Mouse (Mus musculus): ENCODE results near the gene Scn4a. TPM values are rescaled to one million over a fixed set of nuclear protein-coding genes. Genes with fewer than 3 reads are reported as not detected.
A peak's percentile ranks its signal among the peaks of the same experiment; 100 is the strongest.

Gene Scn4a
- total and polyA plus RNA-seq, 3 experiments: 11.9 to 22.8 (median 22.1) TPM

DNA sequence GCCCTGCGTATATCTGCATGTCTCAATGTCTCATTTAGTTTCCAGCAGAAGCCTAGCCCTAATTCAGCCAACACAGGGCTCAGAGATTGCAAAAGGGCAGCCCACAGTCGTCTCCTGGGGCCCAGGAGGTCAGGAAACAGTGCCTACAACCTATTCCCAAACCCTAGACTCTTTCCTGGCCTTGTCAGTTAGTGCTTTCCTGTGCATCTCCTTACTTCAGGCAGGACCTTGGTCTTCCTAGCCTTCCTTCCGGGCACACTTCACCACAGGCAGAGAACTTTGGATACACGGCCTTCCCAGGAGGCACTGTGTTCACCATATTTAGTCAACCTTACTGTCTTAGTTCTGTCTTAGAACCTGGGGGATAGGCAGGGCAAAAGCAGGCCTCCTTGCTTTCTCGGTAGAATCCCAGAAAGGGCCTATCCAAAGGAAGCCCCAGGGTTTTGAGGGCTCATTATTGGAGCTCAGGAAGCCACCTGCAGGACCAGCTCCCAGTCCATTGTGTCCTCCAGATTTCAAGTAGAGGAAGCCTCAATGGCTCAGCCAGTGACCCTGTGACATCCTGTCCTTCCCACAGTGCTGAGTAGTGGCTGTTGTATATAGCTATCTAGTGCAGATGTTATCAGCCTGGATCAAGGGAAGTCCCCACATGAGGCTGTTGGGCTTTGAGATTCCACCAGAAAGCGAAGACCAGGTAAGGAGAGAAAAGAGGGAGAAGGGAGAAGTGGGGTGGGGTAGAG is 30.1 kb upstream of the Scn4a start:
- 47% methylated on average over 6 of the region's 6 CpGs for WGBS
- H3K4me3 ChIP-seq: no peak overlapping the region
- no peak overlapping the region for H3K9ac ChIP-seq (ENCODE audit: low read depth, low read length)
- TF ChIP-seq POLR2A (IDR thresholded peaks at IDR 0.05; ENCODE audit: insufficient read depth, low read depth, low read length) (0 out of 2 replicates have a peak, but pooled peaks have one; percentile 42), CTCF (IDR thresholded peaks at IDR 0.05) (no peak), EP300 (IDR thresholded peaks at IDR 0.05; ENCODE audit: insufficient read depth, low read depth, low read length) (0 out of 2 replicates have a peak, but pooled peaks have one; percentile 42)
- H3K4me1 ChIP-seq (ENCODE audit: control insufficient read depth, insufficient read depth, low read length): peaks cover 25% of the 10 kb centered on the region
- H3K27ac ChIP-seq: peak overlapping the region; percentile 91
- H3K27me3 ChIP-seq (ENCODE audit: control insufficient read depth, insufficient read depth, low read length): no peaks in the 10 kb centered on the region
- no peaks in the 10 kb centered on the region; the same call in 1 of the 2 replicates for H3K79me2 ChIP-seq (replicated peaks; ENCODE audit: control insufficient read depth, insufficient read depth, low read length)
- DNase-seq: no peak
- H3K36me3 ChIP-seq (ENCODE audit: control insufficient read depth, insufficient read depth, low read length): no peaks in the 10 kb centered on the region
- intact Hi-C loops (cut with DNase I): loop anchor here (10.0 kb wide), 1 partner anchor 438 kb away; no protein-coding TSS in a partner anchor

GRCm38 (mm10) chr11:106382424-106382823 is 29.3 kb upstream of the Scn4a start:
- Histone ChIP-seq H3K79me2 (replicated peaks; ENCODE audit: control insufficient read depth, insufficient read depth, low read length) (no peaks in the 10 kb centered on the region; the same call in 1 of the 2 replicates), H3K4me3 (peak overlapping the region; percentile 56), H3K4me1 (ENCODE audit: control insufficient read depth, insufficient read depth, low read length) (peaks cover 19% of the 10 kb centered on the region), H3K27me3 (ENCODE audit: control insufficient read depth, insufficient read depth, low read length) (no peaks in the 10 kb centered on the region), H3K27ac (peak overlapping the region; percentile 91), H3K9ac (ENCODE audit: low read depth, low read length) (peak overlapping the region; percentile 55), H3K36me3 (ENCODE audit: control insufficient read depth, insufficient read depth, low read length) (no peaks in the 10 kb centered on the region)
- TF ChIP-seq POLR2A (IDR thresholded peaks at IDR 0.05; ENCODE audit: insufficient read depth, low read depth, low read length) (peak; percentile 78), CTCF (IDR thresholded peaks at IDR 0.05) (no peak), EP300 (IDR thresholded peaks at IDR 0.05; ENCODE audit: insufficient read depth, low read depth, low read length) (peak; percentile 95)
- WGBS: 32% methylated on average over 5 of the region's 5 CpGs
- DNase-seq: peak; percentile 57 to 71
- intact Hi-C loops (cut with DNase I): loop anchor here (1.0 to 10.0 kb wide), 2 partner anchors 9 to 438 kb away; no protein-coding TSS in a partner anchor

DNA sequence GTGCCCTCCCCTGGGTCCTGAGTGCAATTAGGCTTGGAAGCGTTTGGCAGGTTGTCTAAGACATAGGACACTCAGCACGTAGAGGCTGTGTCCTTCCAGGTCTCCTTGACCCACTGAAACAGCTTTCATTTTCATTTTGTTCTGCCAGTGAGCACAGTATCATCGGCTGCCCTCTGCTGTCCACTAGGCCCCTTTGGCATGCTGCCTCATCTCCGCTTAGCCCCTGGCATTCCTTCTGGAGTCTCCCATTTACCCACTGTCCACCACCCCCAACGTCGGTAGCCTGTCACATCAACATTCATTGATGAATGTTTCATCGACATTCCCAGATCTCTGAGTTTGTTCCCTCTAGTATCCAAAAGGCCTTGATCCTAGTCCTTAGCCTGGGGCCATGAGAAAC is 28.8 kb upstream of the Scn4a start:
- Histone ChIP-seq H3K36me3 (ENCODE audit: control insufficient read depth, insufficient read depth, low read length) (no peaks in the 10 kb centered on the region; the same call in 1 of the 2 replicates), H3K9ac (ENCODE audit: low read depth, low read length) (peak overlapping the region; percentile 55), H3K4me1 (ENCODE audit: control insufficient read depth, insufficient read depth, low read length) (peaks cover 16% of the 10 kb centered on the region), H3K27me3 (ENCODE audit: control insufficient read depth, insufficient read depth, low read length) (no peaks in the 10 kb centered on the region), H3K4me3 (peak overlapping the region; percentile 56), H3K27ac (peak overlapping the region; percentile 91), H3K79me2 (replicated peaks; ENCODE audit: control insufficient read depth, insufficient read depth, low read length) (no peaks in the 10 kb centered on the region; the same call in 1 of the 2 replicates)
- intact Hi-C loops (cut with DNase I): loop anchor here (1.0 to 10.0 kb wide), 3 partner anchors 9 to 437 kb away; no protein-coding TSS in a partner anchor
- peak; percentile 56 to 58 for DNase-seq
- TF ChIP-seq CTCF (IDR thresholded peaks at IDR 0.05): peak; percentile 63
- no peak for TF ChIP-seq POLR2A (IDR thresholded peaks at IDR 0.05; ENCODE audit: insufficient read depth, low read depth, low read length)
- peak; percentile 54; the same call in 1 of the 2 replicates for TF ChIP-seq EP300 (IDR thresholded peaks at IDR 0.05; ENCODE audit: insufficient read depth, low read depth, low read length)
- 33% methylated on average over 7 of the region's 7 CpGs for WGBS

GRCm38 (mm10) chr11:106381011-106381410 is 27.9 kb upstream of the Scn4a start:
- no peak for DNase-seq
- intact Hi-C loops (cut with DNase I): loop anchor here (2.0 to 10.0 kb wide), 2 partner anchors 326 to 436 kb away; no protein-coding TSS in a partner anchor
- 57% methylated on average over 11 of the region's 11 CpGs for WGBS
- H3K27me3 ChIP-seq (ENCODE audit: control insufficient read depth, insufficient read depth, low read length): no peaks in the 10 kb centered on the region
- H3K4me3 ChIP-seq: peak overlapping the region; percentile 56
- H3K27ac ChIP-seq: peak overlapping the region; percentile 91
- H3K36me3 ChIP-seq (ENCODE audit: control insufficient read depth, insufficient read depth, low read length): no peaks in the 10 kb centered on the region; the same call in 1 of the 2 replicates
- peak overlapping the region; percentile 55 for H3K9ac ChIP-seq (ENCODE audit: low read depth, low read length)
- peaks cover 18% of the 10 kb centered on the region for H3K4me1 ChIP-seq (ENCODE audit: control insufficient read depth, insufficient read depth, low read length)
- TF ChIP-seq POLR2A (IDR thresholded peaks at IDR 0.05; ENCODE audit: insufficient read depth, low read depth, low read length) (no peak), CTCF (IDR thresholded peaks at IDR 0.05) (peak; percentile 55), EP300 (IDR thresholded peaks at IDR 0.05; ENCODE audit: insufficient read depth, low read depth, low read length) (0 out of 2 replicates have a peak, but pooled peaks have one; percentile 36)
- no peaks in the 10 kb centered on the region; the same call in 1 of the 2 replicates for H3K79me2 ChIP-seq (replicated peaks; ENCODE audit: control insufficient read depth, insufficient read depth, low read length)

DNA sequence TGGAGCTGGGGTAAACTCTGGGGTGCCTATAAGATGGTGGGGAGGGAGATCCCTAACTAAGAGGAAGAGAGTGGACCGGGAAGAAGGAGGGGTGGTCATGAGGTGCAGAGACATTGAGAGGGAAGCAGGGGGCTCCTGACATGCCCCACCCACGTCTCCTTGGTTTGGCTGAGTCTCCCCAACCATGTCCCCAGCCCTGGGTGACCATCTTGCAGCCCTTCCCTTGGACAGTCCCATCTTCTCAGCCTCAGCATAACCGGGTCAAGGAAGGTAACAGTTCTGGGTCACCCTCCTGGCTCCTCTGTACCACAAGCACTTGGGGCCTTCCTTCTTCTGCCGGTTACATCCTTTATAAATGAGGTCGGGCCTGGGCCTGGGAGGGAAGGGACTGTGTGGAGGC is 21.9 kb upstream of the Scn4a start:
- DNase-seq: no peak
- peaks cover 4% of the 10 kb centered on the region for H3K4me1 ChIP-seq (ENCODE audit: control insufficient read depth, insufficient read depth, low read length)
- H3K79me2 ChIP-seq (replicated peaks; ENCODE audit: control insufficient read depth, insufficient read depth, low read length): no peaks in the 10 kb centered on the region
- no peak overlapping the region for H3K27ac ChIP-seq
- 52% methylated on average over 5 of the region's 5 CpGs for WGBS
- no peak overlapping the region for H3K4me3 ChIP-seq
- H3K9ac ChIP-seq (ENCODE audit: low read depth, low read length): no peak overlapping the region
- no peaks in the 10 kb centered on the region for H3K27me3 ChIP-seq (ENCODE audit: control insufficient read depth, insufficient read depth, low read length)
- TF ChIP-seq CTCF (IDR thresholded peaks at IDR 0.05): no peak
- 0 out of 2 replicates have a peak, but pooled peaks have one; percentile 8 for TF ChIP-seq EP300 (IDR thresholded peaks at IDR 0.05; ENCODE audit: insufficient read depth, low read depth, low read length)
- TF ChIP-seq POLR2A (IDR thresholded peaks at IDR 0.05; ENCODE audit: insufficient read depth, low read depth, low read length): no peak; the same call in 1 of the 2 replicates
- H3K36me3 ChIP-seq (ENCODE audit: control insufficient read depth, insufficient read depth, low read length): no peaks in the 10 kb centered on the region; the same call in 1 of the 2 replicates
- intact Hi-C loops (cut with DNase I): no loop called here
